Mouse (Mus musculus): ENCODE measurements around the gene Rcor3.

DNA sequence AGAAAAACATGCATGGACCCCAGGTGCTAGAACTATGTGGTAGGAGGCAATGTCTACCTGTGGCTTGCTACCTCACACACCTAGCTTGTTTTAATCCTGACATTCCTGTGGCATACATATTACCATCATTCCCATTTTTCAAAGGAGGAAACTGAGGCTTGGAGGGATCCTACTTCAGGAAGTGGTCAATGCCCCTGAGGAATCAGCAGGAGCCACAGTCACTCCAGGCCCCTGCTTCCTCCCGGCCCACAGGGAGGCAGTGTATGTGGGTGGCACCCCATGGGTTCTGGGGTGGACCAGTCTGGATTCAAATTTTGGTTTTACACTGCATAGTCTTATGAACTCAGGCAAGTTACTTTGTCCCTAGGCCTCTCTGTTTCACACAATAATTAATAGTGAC, 58.7 kb downstream of the Rcor3 start:
- no peak for TF ChIP-seq GATA1 (IDR thresholded peaks at IDR 0.05; ENCODE audit: borderline replicate concordance, low read length)
- no peak for TF ChIP-seq FLI1 (IDR thresholded peaks at IDR 0.05; ENCODE audit: low read length)
